Mouse (Mus musculus) liver, adult 2 months (tissue): ENCODE results near the gene Cacna2d3. TPM values are rescaled to one million over a fixed set of nuclear protein-coding genes. Genes with fewer than 3 reads are reported as not detected.

ENCODE experiments used
- DNase-seq: peaks from one replicate; pipeline ENCODE4 v3.0.0-alpha.2; 2011; ENCODE audit warnings: low read depth, low spot score; ENCODE audit errors: extremely low read depth
- H3K27ac ChIP-seq: fragments of 200-500 bp; replicated peaks from 2 replicates; pipeline ENCODE4 v1.5.1; 2012; ENCODE audit warnings: low read depth, mild to moderate bottlenecking, control low read depth, inconsistent platforms, low read length; ENCODE audit not compliant: insufficient read depth
- H3K27me3 ChIP-seq: fragments of 200-500 bp; 2 replicates; pipeline ENCODE4 v1.6.1; 2012; ENCODE audit warnings: mild to moderate bottlenecking, moderate library complexity, low read length, inconsistent platforms; ENCODE audit not compliant: control insufficient read depth, insufficient read depth
- H3K36me3 ChIP-seq: fragments of 200-500 bp; 2 replicates; pipeline ENCODE4 v1.6.1; 2012; ENCODE audit warnings: low read length, inconsistent platforms; ENCODE audit not compliant: control insufficient read depth, insufficient read depth
- H3K4me1 ChIP-seq: fragments of 200-500 bp; 2 replicates; pipeline ENCODE4 v1.6.1; 2011; ENCODE audit warnings: low read length; ENCODE audit not compliant: control insufficient read depth, insufficient read depth
- H3K4me3 ChIP-seq: fragments of 200-500 bp; 2 replicates; pipeline ENCODE4 v1.5.1; 2011; ENCODE audit warnings: low read depth, mild to moderate bottlenecking, control low read depth, low read length, moderate library complexity; ENCODE audit not compliant: insufficient read depth
- H3K79me2 ChIP-seq: fragments of 200-500 bp; 2 replicates; pipeline ENCODE4 v1.6.1; 2012; ENCODE audit warnings: inconsistent platforms, mild to moderate bottlenecking, low read length, moderate library complexity; ENCODE audit not compliant: control insufficient read depth, insufficient read depth
- H3K9ac ChIP-seq: fragments of 200-500 bp; 2 replicates; pipeline ENCODE4 v1.6.1; 2012; ENCODE audit warnings: low read depth, mild to moderate bottlenecking, control low read depth, inconsistent platforms, low read length
- CTCF ChIP-seq: fragments of 200-500 bp; IDR thresholded peaks from 2 replicates; pipeline ENCODE4 v1.5.1; 2011; ENCODE audit warnings: low read depth, low read length, control low read depth
- POLR2A ChIP-seq: fragments of 200-500 bp; IDR thresholded peaks from 2 replicates; pipeline ENCODE4 v1.6.1; 2011; ENCODE audit warnings: low read length, control low read depth; ENCODE audit not compliant: insufficient read depth; ENCODE audit errors: extremely low read depth
- WGBS: fragments of 180-500 bp; shearing (Covaris S2); methylation state at CpG from one replicate; pipeline ENCODE4 v1.1.7; 2018; 5-methylcytosine and 5-hydroxymethylcytosine counted together
- polyA plus RNA-seq: library from polyadenylated mRNA; depleted of rRNA; stranded (reverse); fragments of >200 nt; gene quantifications from 2 replicates; pipeline ENCODE4 v1.2.3, GENCODE M21; 2012
- total RNA-seq: library from RNA; depleted of rRNA; stranded (reverse); fragments of >200 nt; gene quantifications from 2 replicates; pipeline ENCODE4 v1.2.3, GENCODE M21; 2014

Cacna2d3 gene
- total and polyA plus RNA-seq, 2 experiments: not detected

DNA sequence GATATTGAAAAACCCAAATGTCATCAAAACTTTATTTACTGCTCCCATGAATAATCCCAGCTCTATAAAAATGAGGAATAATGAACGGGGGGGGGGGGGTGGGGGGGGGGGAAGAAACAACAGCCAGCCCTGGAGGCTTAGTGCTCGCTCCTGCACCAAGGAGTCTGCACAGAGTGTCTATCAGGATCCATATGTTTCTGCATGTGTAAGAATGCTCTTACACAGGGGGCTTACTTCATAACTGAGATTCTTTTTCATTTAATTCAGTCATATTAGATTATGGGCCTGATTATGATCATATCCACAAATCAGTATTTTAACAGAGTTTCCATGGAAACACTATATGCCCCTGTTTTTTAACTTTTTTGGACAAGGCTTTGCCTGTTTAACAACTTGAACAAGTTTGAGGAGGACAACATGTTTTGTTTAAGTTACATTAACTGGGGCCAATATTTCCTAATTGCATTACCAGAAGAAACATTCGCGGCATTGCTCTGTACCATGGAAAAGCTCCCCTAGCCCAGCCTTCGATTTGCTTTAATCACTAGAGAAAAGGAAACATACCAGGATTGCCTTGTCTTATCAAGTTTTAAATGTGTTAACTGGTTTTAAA lies 716.3 kb downstream of the Cacna2d3 start:
- Histone ChIP-seq H3K36me3 (no peaks in the 10 kb centered on the region), H3K9ac (no peak overlapping the region), H3K27me3 (no peaks in the 10 kb centered on the region), H3K4me3 (no peak overlapping the region), H3K79me2 (no peaks in the 10 kb centered on the region), H3K4me1 (peaks cover 7% of the 10 kb centered on the region), H3K27ac (no peak overlapping the region)
- 91% methylated on average over 4 of the region's 5 CpGs for WGBS
- no peak for DNase-seq
- TF ChIP-seq CTCF: no peak
- TF ChIP-seq POLR2A: no peak

DNA sequence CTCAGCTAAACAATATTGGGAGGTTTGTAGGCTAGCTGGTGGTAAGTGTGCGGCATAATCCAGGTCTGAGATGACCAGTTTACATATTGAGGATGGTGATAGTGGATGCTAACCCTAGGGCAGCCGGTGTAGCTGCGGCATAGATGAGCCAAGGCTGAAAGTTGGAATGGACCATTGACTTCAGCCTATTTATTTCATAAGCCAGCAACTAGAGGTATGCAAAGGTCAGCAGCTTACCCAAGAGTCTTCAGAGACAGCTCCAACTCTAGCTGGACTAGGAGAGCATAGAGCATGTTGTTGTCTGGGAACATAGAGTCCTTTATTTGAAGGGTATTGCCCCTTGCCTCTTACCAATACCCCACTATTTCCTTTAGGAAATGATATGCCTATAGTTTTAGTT lies 725.1 kb downstream of the Cacna2d3 start:
- TF ChIP-seq CTCF: no peak
- TF ChIP-seq POLR2A: no peak

DNA sequence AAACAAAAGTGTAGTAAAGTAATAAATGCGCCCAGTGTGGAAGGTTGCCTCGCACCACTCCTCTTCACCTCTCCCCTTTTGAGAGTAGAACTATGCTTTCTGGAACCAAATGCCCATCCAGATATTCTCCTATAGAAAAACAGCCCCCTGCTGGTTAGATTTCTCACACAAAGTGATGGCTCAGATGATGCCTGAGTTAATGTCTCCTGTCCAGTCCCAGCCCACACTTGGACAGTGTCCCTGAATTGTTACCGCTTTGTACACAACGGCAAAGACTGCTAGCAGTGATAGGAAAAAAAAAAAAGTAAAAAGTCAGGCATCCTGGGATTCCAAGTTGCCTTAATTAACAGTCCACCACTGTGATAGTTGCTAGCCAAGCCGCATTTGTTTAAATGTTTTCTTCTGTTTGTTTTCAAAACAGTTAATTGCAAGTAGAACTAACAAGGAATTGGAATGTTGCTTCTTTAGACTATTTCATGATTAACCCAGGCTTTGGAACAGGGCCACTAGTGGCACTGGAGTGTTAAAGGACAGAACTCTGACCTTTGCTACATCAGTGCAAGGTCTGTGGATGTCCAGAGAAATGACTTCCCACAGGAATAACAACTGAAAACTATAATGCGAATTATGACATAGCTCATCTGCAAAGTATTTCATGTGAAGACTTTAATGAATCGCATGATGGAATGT lies 733.3 kb downstream of the Cacna2d3 start:
- peak; percentile 96 for DNase-seq
- no peaks in the 10 kb centered on the region for H3K36me3 ChIP-seq
- TF ChIP-seq CTCF (no peak), POLR2A (no peak)
- peak overlapping the region; percentile 77 for H3K27ac ChIP-seq
- H3K9ac ChIP-seq: no peak overlapping the region
- no peaks in the 10 kb centered on the region for H3K79me2 ChIP-seq
- 35% methylated on average over 7 of the region's 7 CpGs for WGBS
- H3K27me3 ChIP-seq: no peaks in the 10 kb centered on the region
- no peak overlapping the region for H3K4me3 ChIP-seq
- peaks cover 7% of the 10 kb centered on the region for H3K4me1 ChIP-seq

More for the DNA sequence above, 725.1 kb downstream of the Cacna2d3 start:
- Histone ChIP-seq H3K27ac (peak overlapping the region; percentile 33; the same call in 1 of the 2 replicates), H3K9ac (no peak overlapping the region), H3K79me2 (no peaks in the 10 kb centered on the region), H3K27me3 (no peaks in the 10 kb centered on the region), H3K4me1 (peaks cover 4% of the 10 kb centered on the region), H3K36me3 (no peaks in the 10 kb centered on the region), H3K4me3 (no peak overlapping the region)
- DNase-seq: peak; percentile 91
- WGBS: 42% methylated on average over 3 of the region's 3 CpGs

DNA sequence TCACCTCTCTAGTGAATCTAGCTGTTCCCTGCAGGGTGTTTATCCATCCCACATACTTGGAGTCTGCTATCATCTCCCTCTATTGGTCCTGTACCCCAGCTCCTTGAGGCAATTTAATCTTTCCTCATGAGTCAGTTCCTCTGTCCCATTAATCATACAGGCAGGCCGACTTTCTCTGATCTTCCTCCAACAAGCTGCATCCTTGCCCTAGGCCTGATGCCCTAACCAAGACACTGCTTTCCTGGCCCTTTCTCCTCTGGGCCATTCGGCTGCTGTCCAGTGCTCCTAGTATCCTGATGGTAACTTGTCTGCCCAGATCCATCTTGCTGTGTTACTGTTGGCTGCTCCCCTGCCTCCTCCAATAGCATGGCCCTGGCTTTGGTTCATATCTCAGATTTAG lies 737.4 kb downstream of the Cacna2d3 start:
- Histone ChIP-seq H3K4me3 (no peak overlapping the region), H3K79me2 (no peaks in the 10 kb centered on the region), H3K9ac (no peak overlapping the region), H3K27ac (no peak overlapping the region), H3K36me3 (no peaks in the 10 kb centered on the region), H3K27me3 (no peaks in the 10 kb centered on the region), H3K4me1 (peaks cover 5% of the 10 kb centered on the region)
- no peak for DNase-seq
- WGBS: 65% methylated on average over 2 of the region's 2 CpGs
- no peak for TF ChIP-seq POLR2A
- no peak for TF ChIP-seq CTCF

DNA sequence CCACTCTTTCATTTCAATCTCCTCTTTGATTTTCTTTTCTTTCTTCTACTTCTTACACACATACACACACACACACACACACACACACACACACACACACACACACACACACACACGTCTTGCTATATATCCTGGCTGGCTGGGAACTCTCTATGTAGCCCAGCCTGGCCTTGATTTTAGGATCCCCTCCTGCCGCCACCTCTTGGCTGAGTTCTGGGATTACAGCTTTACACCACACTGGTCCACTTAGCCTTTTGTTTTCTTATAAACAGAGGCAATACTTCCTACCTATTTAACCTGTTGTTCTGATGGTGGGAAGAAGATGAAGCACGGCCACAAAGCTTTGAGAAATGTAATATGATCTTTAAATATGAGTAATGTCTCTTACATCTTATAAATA lies 741.2 kb downstream of the Cacna2d3 start:
- no peak for DNase-seq
- TF ChIP-seq POLR2A (no peak), CTCF (no peak)
- H3K4me3 ChIP-seq: no peak overlapping the region
- H3K27me3 ChIP-seq: no peaks in the 10 kb centered on the region
- no peaks in the 10 kb centered on the region for H3K4me1 ChIP-seq
- no peak overlapping the region for H3K9ac ChIP-seq
- H3K27ac ChIP-seq: no peak overlapping the region
- H3K36me3 ChIP-seq: no peaks in the 10 kb centered on the region
- H3K79me2 ChIP-seq: no peaks in the 10 kb centered on the region
- 74% methylated on average over 3 of the region's 3 CpGs for WGBS

DNA sequence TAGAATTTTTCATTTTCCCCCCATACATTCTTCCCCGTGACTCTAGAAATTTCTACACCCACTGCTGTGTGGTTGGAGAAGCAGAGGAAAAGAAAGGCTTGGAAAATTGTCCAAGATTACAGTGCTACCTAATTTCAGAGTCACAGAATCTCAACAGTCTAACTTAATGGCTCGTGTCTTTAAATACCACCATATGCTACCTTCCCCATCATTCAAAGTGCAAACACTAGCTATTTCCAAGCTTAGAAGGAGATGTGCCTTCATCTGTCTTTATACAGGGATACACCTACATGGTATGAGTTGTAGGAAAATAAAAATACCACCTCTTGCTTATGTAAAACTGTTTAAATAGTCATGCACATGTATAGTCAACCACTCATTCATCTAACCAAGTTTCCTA lies 742.4 kb downstream of the Cacna2d3 start:
- no peak overlapping the region for H3K4me3 ChIP-seq
- H3K9ac ChIP-seq: no peak overlapping the region
- WGBS: 89% methylated on average over 2 of the region's 2 CpGs
- TF ChIP-seq POLR2A (no peak), CTCF (no peak)
- no peaks in the 10 kb centered on the region for H3K27me3 ChIP-seq
- no peaks in the 10 kb centered on the region for H3K36me3 ChIP-seq
- H3K4me1 ChIP-seq: 0 out of 2 replicates have a peak, but pooled peaks cover 2% of the 10 kb centered on the region
- H3K27ac ChIP-seq: no peak overlapping the region
- DNase-seq: no peak
- H3K79me2 ChIP-seq: no peaks in the 10 kb centered on the region
